Mouse (Mus musculus): Measurements from ENCODE around the gene Ggta1. TPM values are rescaled to one million over a fixed set of nuclear protein-coding genes. Genes with fewer than 3 reads are reported as not detected.
A peak's percentile ranks its signal among the peaks of the same experiment; 100 is the strongest.

Gene Ggta1
- polyA plus RNA-seq, 1 experiment, result 6.1 TPM

DNA sequence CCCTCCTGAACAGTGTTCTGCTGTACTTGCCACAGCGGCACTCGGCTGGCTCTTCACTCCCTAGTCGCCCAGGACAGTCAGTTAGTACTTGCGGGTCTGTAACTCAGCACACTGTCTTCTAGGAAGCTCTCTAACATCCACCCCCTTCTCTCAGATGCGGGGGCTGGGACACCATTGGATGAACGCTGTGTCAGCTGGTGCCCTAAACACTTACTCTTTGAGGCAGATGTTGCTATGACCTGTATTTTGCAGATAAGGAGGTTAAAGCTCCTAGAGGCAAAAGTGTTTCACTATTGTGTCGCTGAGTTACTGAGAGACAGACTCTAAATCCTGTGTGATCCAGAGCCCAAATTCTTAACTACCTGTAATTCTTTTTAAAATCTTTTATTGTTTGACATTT is 36.4 kb upstream of the Ggta1 start:
- no peak for DNase-seq
- no peak for TF ChIP-seq CTCF (conservative IDR thresholded peaks at IDR 0.05; ENCODE audit: insufficient read depth, insufficient read length, low read depth, low read length)
- H3K4me1 ChIP-seq (ENCODE audit: control insufficient read depth, insufficient read depth, low read length), result no peaks in the 10 kb centered on the region
- 82% methylated on average over 7 of the region's 7 CpGs for WGBS
- no peak overlapping the region for H3K27ac ChIP-seq (ENCODE audit: insufficient read depth, low read depth, low read length)
- H3K27me3 ChIP-seq (replicated peaks; ENCODE audit: control insufficient read depth, insufficient read depth, low read length), result no peaks in the 10 kb centered on the region
- H3K4me3 ChIP-seq (ENCODE audit: insufficient read depth, low read depth, low read length), result no peak overlapping the region
- H3K36me3 ChIP-seq (ENCODE audit: control insufficient read depth, insufficient read depth, low read length), result no peaks in the 10 kb centered on the region

DNA sequence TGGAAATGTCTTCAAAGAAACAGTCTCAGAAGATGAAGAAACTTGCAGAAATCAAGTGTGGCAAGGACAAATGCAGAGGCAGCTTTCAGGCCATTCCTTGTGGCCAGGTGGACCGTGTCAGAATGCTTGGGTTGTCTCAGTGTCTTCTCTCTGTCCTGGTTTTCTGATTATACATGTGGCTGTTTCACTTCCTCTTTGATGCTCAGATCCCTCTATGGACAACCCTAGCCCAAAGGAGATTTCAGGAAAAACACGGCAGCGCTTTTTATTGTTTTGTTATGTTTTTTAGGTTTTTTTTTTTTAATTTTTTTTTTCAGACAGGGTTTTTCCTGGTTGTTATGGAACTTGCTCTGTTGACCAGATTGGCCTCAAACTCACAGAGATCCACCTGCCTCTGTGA is 35.9 kb upstream of the Ggta1 start:
- no peak overlapping the region for H3K4me3 ChIP-seq (ENCODE audit: insufficient read depth, low read depth, low read length)
- H3K27me3 ChIP-seq (replicated peaks; ENCODE audit: control insufficient read depth, insufficient read depth, low read length), result no peaks in the 10 kb centered on the region
- TF ChIP-seq CTCF (conservative IDR thresholded peaks at IDR 0.05; ENCODE audit: insufficient read depth, insufficient read length, low read depth, low read length) (no peak), POLR2A (IDR thresholded peaks at IDR 0.05; ENCODE audit: low read depth, low read length) (no peak)
- H3K27ac ChIP-seq (ENCODE audit: insufficient read depth, low read depth, low read length), result no peak overlapping the region
- 71% methylated on average over 3 of the region's 3 CpGs for WGBS
- no peaks in the 10 kb centered on the region for H3K36me3 ChIP-seq (ENCODE audit: control insufficient read depth, insufficient read depth, low read length)
- DNase-seq, result no peak
- no peaks in the 10 kb centered on the region for H3K4me1 ChIP-seq (ENCODE audit: control insufficient read depth, insufficient read depth, low read length)

DNA sequence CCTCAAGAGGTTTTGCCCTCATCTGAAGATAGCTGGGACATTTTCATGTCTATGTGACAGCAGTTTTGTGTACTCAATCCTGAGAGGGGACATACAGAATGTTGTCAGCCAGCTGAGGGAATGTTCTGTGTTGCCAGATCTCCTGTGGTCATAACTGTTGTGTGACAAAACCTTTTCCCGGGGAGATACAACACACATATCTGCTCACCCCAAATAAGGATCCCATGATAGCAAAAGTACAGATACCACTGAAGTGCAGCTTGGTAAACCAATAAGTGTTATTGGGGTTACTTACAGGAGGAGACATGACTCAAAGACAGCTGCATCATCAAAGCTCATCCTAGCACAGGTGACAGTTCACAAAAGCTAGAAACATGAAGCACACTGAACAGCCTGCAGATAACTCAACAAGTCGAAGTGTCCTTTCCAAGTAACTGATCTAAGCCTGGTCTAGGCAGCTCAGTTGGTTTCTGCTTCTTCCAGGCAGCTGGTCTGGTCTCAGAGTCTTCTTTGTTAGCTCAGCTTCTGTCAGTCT is 34.7 kb upstream of the Ggta1 start:
- 93% methylated on average over 2 of the region's 2 CpGs for WGBS

DNA sequence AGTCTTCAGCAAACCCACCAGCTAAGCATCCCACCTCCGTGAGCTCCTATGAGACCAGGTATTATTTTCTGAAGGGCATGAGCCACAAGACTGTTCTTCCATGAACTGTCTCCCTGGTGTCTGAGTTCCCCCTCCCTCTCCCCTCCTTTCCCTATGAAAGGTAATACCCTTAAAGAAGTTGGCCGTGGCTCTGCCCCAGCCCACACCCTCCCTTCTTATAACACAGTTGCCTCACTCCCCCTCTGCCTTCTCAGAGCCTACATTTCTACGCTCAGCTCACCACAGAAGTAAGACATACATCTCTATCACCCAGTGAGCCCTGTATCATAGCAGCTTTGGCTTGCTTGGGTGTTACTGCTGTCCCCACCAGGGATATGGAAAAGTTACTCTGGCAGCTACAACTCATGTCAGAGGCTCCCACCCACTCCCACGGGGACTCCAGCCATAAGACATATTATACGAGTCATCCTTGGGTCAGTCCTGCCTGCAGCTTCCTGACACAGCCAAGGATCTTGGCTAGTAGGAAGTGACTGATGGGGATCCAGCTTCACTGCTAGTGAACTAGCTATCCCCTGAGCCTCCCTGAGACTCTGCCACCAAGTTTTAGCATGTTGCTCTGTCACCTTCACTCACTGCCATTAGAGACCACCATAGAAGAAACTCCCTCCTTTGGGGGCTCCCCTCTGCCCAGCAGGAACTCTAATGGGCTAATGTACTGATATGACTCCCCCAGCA is 33.4 kb upstream of the Ggta1 start:
- no peaks in the 10 kb centered on the region for H3K4me1 ChIP-seq (ENCODE audit: control insufficient read depth, insufficient read depth, low read length)
- H3K36me3 ChIP-seq (ENCODE audit: control insufficient read depth, insufficient read depth, low read length), result no peaks in the 10 kb centered on the region
- TF ChIP-seq POLR2A (IDR thresholded peaks at IDR 0.05; ENCODE audit: low read depth, low read length), result no peak
- TF ChIP-seq CTCF (conservative IDR thresholded peaks at IDR 0.05; ENCODE audit: insufficient read depth, insufficient read length, low read depth, low read length), result no peak
- 0 out of 2 replicates have a peak overlapping the region, but pooled peaks have one; percentile 49 for H3K27ac ChIP-seq (ENCODE audit: insufficient read depth, low read depth, low read length)
- H3K4me3 ChIP-seq (ENCODE audit: insufficient read depth, low read depth, low read length), result no peak overlapping the region
- H3K27me3 ChIP-seq (replicated peaks; ENCODE audit: control insufficient read depth, insufficient read depth, low read length), result no peaks in the 10 kb centered on the region
- WGBS, result 39% methylated on average over 5 of the region's 5 CpGs
- no peak for DNase-seq

More for the DNA sequence above, 34.7 kb upstream of the Ggta1 start:
- TF ChIP-seq POLR2A (IDR thresholded peaks at IDR 0.05; ENCODE audit: low read depth, low read length) (no peak), CTCF (conservative IDR thresholded peaks at IDR 0.05; ENCODE audit: insufficient read depth, insufficient read length, low read depth, low read length) (no peak)
- H3K4me1 ChIP-seq (ENCODE audit: control insufficient read depth, insufficient read depth, low read length), result no peaks in the 10 kb centered on the region
- H3K4me3 ChIP-seq (ENCODE audit: insufficient read depth, low read depth, low read length), result no peak overlapping the region
- DNase-seq, result no peak
- H3K27ac ChIP-seq (ENCODE audit: insufficient read depth, low read depth, low read length), result no peak overlapping the region
- no peaks in the 10 kb centered on the region for H3K36me3 ChIP-seq (ENCODE audit: control insufficient read depth, insufficient read depth, low read length)
- H3K27me3 ChIP-seq (replicated peaks; ENCODE audit: control insufficient read depth, insufficient read depth, low read length), result no peaks in the 10 kb centered on the region

DNA sequence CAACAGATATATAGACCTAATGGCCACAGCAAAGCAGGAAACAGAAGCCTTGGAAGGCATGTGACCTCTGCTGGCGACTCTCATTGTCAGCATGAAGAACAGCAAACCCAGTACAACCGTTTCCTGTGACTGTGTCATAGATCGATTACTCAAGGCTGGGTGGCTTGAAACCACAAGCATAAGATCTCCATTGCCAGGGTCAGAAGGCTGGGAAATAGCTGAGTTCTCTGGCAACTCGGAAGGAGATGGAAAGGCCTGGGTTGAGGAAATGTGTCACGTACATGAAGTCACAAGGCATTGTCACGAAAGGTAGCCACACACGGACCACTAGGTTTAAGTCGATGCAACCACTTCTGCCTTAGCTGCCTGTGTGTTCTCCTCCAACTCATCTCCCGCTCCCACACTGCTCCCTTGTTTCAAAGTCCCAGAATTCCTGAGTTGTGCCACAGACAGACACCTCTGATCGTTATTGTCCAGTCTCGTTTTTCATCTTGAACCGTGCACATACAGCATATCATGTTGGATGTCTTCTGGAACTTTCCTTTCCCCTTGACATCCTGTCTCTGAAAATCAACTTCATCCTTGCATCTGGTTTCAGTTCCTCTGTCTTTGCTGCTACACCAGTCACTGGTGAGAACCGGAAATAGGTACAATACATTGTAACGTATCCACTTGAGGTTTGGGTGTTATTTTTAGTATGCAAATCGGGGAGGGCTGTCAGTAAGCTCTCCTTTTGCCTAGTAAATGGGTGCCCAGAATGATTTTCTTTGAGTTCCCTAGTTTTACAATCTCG is 32.7 kb upstream of the Ggta1 start:
- TF ChIP-seq CTCF (conservative IDR thresholded peaks at IDR 0.05; ENCODE audit: insufficient read depth, insufficient read length, low read depth, low read length) (no peak), POLR2A (IDR thresholded peaks at IDR 0.05; ENCODE audit: low read depth, low read length) (no peak)
- H3K4me3 ChIP-seq (ENCODE audit: insufficient read depth, low read depth, low read length), result no peak overlapping the region
- H3K4me1 ChIP-seq (ENCODE audit: control insufficient read depth, insufficient read depth, low read length), result no peaks in the 10 kb centered on the region
- H3K27ac ChIP-seq (ENCODE audit: insufficient read depth, low read depth, low read length), result peak overlapping the region; percentile 73; the same call in 1 of the 2 replicates
- peak; percentile 27 for DNase-seq
- no peaks in the 10 kb centered on the region for H3K36me3 ChIP-seq (ENCODE audit: control insufficient read depth, insufficient read depth, low read length)
- H3K27me3 ChIP-seq (replicated peaks; ENCODE audit: control insufficient read depth, insufficient read depth, low read length), result no peaks in the 10 kb centered on the region
- WGBS, result 51% methylated on average over 16 of the region's 16 CpGs

DNA sequence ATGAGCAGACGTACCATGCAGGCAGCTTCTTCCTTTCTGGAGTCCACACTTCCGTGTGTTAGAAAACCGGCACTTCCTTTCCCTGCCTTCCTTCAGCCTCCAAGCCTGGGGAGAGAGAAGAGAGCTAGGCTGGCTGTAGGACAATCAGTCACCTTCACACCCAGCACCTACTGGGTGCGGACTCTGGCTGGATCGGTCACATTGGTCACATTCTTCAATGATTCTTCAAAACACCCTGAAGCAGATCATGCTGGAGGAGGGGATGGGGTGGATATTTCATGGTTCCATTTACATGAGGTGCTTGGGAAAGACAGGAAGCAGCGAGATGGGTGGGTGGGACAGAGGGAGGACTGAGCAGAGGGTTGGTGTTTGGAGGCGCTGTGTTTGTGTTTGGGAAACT is 30.5 kb upstream of the Ggta1 start:
- Histone ChIP-seq H3K4me1 (ENCODE audit: control insufficient read depth, insufficient read depth, low read length) (no peaks in the 10 kb centered on the region), H3K27ac (ENCODE audit: insufficient read depth, low read depth, low read length) (no peak overlapping the region), H3K27me3 (replicated peaks; ENCODE audit: control insufficient read depth, insufficient read depth, low read length) (no peaks in the 10 kb centered on the region), H3K36me3 (ENCODE audit: control insufficient read depth, insufficient read depth, low read length) (no peaks in the 10 kb centered on the region), H3K4me3 (ENCODE audit: insufficient read depth, low read depth, low read length) (no peak overlapping the region)
- 81% methylated on average over 7 of the region's 7 CpGs for WGBS
- DNase-seq, result no peak
- TF ChIP-seq POLR2A (IDR thresholded peaks at IDR 0.05; ENCODE audit: low read depth, low read length), result no peak
- no peak for TF ChIP-seq CTCF (conservative IDR thresholded peaks at IDR 0.05; ENCODE audit: insufficient read depth, insufficient read length, low read depth, low read length)

DNA sequence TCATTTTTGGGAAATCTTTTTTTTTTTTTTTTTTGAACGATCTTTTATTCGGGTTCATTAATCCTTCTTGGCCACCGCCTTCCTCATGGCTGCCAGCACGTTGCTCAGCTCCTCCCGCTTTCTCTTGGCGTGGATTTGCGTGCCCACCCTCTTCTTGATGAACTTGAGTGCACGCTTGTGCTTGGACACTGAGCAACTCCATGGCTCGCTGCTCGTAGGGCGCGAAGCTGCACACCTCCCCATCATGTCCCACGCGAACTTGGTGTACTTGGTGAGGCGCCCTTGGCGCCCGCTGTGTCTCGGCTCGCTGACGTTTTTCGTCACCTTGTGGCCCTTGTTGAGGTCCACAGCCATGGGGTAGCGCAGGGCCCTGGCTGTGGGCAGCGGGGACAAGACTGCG is 28.1 kb upstream of the Ggta1 start:
- DNase-seq, result no peak
- no peaks in the 10 kb centered on the region for H3K36me3 ChIP-seq (ENCODE audit: control insufficient read depth, insufficient read depth, low read length)
- H3K4me3 ChIP-seq (ENCODE audit: insufficient read depth, low read depth, low read length), result no peak overlapping the region
- H3K4me1 ChIP-seq (ENCODE audit: control insufficient read depth, insufficient read depth, low read length), result no peaks in the 10 kb centered on the region
- WGBS, result 91% methylated on average over 24 of the region's 24 CpGs
- no peaks in the 10 kb centered on the region for H3K27me3 ChIP-seq (replicated peaks; ENCODE audit: control insufficient read depth, insufficient read depth, low read length)
- H3K27ac ChIP-seq (ENCODE audit: insufficient read depth, low read depth, low read length), result no peak overlapping the region
- TF ChIP-seq CTCF (conservative IDR thresholded peaks at IDR 0.05; ENCODE audit: insufficient read depth, insufficient read length, low read depth, low read length) (no peak), POLR2A (IDR thresholded peaks at IDR 0.05; ENCODE audit: low read depth, low read length) (no peak)
